Mouse (Mus musculus): ENCODE data around the gene Lage3. TPM values are rescaled to one million over a fixed set of nuclear protein-coding genes. Genes with fewer than 3 reads are reported as not detected.
A peak's percentile ranks its signal among the peaks of the same experiment; 100 is the strongest.

Gene Lage3
- polyA plus RNA-seq (2012; rRNA removed) (51.9 and 55.2 TPM in 2 replicates), polyA plus RNA-seq (2014; fragmentation: Nextera tagmentation; extraction: Ambion mirVana) (56.1 and 57.5 TPM in 2 replicates)

- H3K9ac ChIP-seq (replicated peaks), result peak within 1 kb of the TSS; percentile 66
Measured at GRCm38 (mm10) chrX:74353467-74353770, at the start of gene Lage3. TSS of gene Lage3 (minus strand) at chrX:74353618.

GRCm38 (mm10) chrX:74400136-74400535, 46.7 kb upstream of the Lage3 start:
- H3K36me3 ChIP-seq (replicated peaks; ENCODE audit: control insufficient read depth, insufficient read depth, low read depth), result no peaks in the 10 kb centered on the region
- H3K4me3 ChIP-seq (ENCODE audit: insufficient read depth in 1 of 2, low read depth in 2 of 2, low read length in 2 of 2), result no peak overlapping the region
- DNase-seq (ENCODE audit: low read depth in 3 of 3, low spot score in 3 of 3) (no peak), ATAC-seq (ENCODE audit: insufficient read depth) (no peak)
- WGBS (ENCODE audit: insufficient replicate concordance), result 62% methylated on average over 3 of the region's 3 CpGs
- H3K27me3 ChIP-seq (ENCODE audit: control insufficient read depth, insufficient read depth, low read length), result no peaks in the 10 kb centered on the region
- H3K9ac ChIP-seq (replicated peaks), result no peak overlapping the region
- no peak overlapping the region for H3K4me2 ChIP-seq (ENCODE audit: low read depth)
- no peak for TF ChIP-seq CTCF (IDR thresholded peaks at IDR 0.05; ENCODE audit: low read depth)
- no peak for TF ChIP-seq EP300 (IDR thresholded peaks at IDR 0.05; ENCODE audit: low read depth)
- no peaks in the 10 kb centered on the region for H3K4me1 ChIP-seq (replicated peaks; ENCODE audit: control insufficient read depth in 2 of 2, insufficient read depth in 2 of 2, low read length in 1 of 2)
- H3K27ac ChIP-seq, result no peak overlapping the region
- H3K9me3 ChIP-seq (ENCODE audit: control insufficient read depth, low read length), result no peaks in the 10 kb centered on the region

More at GRCm38 (mm10) chrX:74353467-74353770, at the start of gene Lage3:
- H3K4me2 ChIP-seq (ENCODE audit: low read depth), result peak within 1 kb of the TSS; percentile 76
- DNase-seq (ENCODE audit: low read depth in 3 of 3, low spot score in 3 of 3) (peak; percentile 42 to 55 (median 50)), ATAC-seq (ENCODE audit: insufficient read depth) (peak; percentile 76)
- H3K9me3 ChIP-seq (ENCODE audit: control insufficient read depth, low read length), result no peaks in the 10 kb centered on the region
- H3K27ac ChIP-seq, result no peak within 1 kb of the TSS; the same call in 1 of the 2 replicates
- TF ChIP-seq CTCF (IDR thresholded peaks at IDR 0.05; ENCODE audit: low read depth) (no peak), EP300 (IDR thresholded peaks at IDR 0.05; ENCODE audit: low read depth) (no peak)
- peak within 1 kb of the TSS; percentile 60 to 84 for H3K4me3 ChIP-seq (ENCODE audit: insufficient read depth in 1 of 2, low read depth in 2 of 2, low read length in 2 of 2)
- no peaks in the 10 kb centered on the region for H3K36me3 ChIP-seq (replicated peaks; ENCODE audit: control insufficient read depth, insufficient read depth, low read depth)
- H3K4me1 ChIP-seq (replicated peaks; ENCODE audit: control insufficient read depth in 2 of 2, insufficient read depth in 2 of 2, low read length in 1 of 2), result peaks cover 0 to 4% of the 10 kb centered on the region in 2 experiments; a peak in 2 of 4 replicates
- H3K27me3 ChIP-seq (ENCODE audit: control insufficient read depth, insufficient read depth, low read length), result no peaks in the 10 kb centered on the region
- 15% methylated on average over 16 of the region's 22 CpGs for WGBS (ENCODE audit: insufficient replicate concordance)

DNA sequence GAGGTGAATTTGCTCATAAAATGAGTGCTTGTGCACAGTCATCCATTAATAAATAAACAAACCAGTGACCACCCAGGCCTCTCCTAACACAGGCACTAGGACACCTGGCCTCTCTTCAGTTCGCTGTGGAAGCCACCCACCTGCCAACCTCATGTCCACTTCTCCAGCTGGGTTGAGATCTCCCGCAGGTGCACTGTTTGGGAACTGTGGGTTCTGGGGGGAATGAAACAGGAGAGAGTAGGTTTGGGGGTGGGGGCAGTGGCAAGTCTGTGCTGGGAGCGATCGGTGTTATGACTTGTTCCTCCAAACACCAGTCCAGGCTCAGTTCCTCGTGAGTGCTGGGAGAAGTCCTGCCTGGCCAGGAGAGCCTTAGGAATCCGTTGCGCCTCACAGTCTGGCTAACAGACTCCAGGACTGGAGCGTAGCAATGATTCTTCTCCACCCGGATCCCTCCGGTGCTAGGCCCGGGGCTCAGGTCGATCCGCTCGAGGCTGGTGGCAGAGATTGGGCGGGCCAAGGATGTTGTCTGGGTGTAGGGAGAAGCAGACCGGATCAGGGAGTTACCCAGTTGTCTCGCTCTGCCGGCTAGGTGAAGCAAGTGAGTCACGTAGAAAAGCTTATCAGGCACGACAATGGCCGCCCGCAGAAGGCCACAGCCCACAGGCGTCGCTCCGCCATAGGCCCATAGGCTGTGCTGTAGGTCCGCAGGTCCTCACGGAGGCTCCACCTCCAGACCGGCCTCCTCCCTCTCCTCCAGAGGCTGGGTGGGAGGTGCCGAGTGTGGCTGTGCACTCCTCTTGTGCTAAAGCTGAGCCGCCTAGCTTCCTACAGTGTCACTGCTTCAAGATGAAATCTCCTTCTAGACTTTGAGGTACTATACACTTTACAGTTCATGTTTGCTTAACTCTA, 39.4 kb upstream of the Lage3 start, which contains the start of the genes Fam3a and Ikbkg:
Gene Fam3a (minus strand): TSS at position 738 of the 909 bp plus-strand sequence.
Gene Ikbkg (plus strand): TSS at position 756 of the 909 bp plus-strand sequence.
- ATAC-seq (ENCODE audit: insufficient read depth) (peak; percentile 100), DNase-seq (ENCODE audit: low read depth in 3 of 3, low spot score in 3 of 3) (peak; percentile 81 to 86 (median 82))
- H3K4me2 ChIP-seq (ENCODE audit: low read depth), result peak within 1 kb of the TSS; percentile 65
- peak within 1 kb of the TSS; percentile 79 for H3K9ac ChIP-seq (replicated peaks)
- no peaks in the 10 kb centered on the region for H3K36me3 ChIP-seq (replicated peaks; ENCODE audit: control insufficient read depth, insufficient read depth, low read depth)
- WGBS (ENCODE audit: insufficient replicate concordance), result 15% methylated on average over 30 of the region's 30 CpGs
- peaks cover 7 to 15% of the 10 kb centered on the region in 2 experiments; a peak in 3 of 4 replicates for H3K4me1 ChIP-seq (replicated peaks; ENCODE audit: control insufficient read depth in 2 of 2, insufficient read depth in 2 of 2, low read length in 1 of 2)
- peak within 1 kb of the TSS; percentile 83 for H3K27ac ChIP-seq
- H3K27me3 ChIP-seq (ENCODE audit: control insufficient read depth, insufficient read depth, low read length), result no peaks in the 10 kb centered on the region
- no peaks in the 10 kb centered on the region for H3K9me3 ChIP-seq (ENCODE audit: control insufficient read depth, low read length)
- TF ChIP-seq CTCF (IDR thresholded peaks at IDR 0.05; ENCODE audit: low read depth), result peak; percentile 87
- TF ChIP-seq EP300 (IDR thresholded peaks at IDR 0.05; ENCODE audit: low read depth), result peak; percentile 49
- H3K4me3 ChIP-seq (ENCODE audit: insufficient read depth in 1 of 2, low read depth in 2 of 2, low read length in 2 of 2), result peak within 1 kb of the TSS; percentile 58 to 74

DNA sequence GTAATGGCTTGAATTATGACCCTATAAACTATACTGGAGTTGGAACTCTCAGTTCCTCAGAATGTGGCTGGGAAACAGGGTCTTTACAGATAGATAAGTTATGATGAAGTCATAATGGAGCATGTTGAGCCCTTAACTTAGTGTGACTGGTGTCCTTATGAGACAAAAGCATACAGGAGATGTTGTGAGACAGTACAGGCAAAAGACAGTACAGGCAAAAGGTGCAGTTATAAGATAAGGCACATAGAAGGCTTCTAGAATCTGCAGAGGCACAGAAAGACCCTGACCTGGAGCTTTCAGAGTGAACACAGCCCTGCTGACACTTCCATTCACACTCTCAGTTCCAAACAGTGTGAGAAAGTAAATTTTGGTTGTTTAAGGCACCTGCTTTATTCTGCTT, 34.7 kb upstream of the Lage3 start:
- H3K4me2 ChIP-seq (ENCODE audit: low read depth), result no peak overlapping the region
- no peak overlapping the region for H3K4me3 ChIP-seq (ENCODE audit: insufficient read depth in 1 of 2, low read depth in 2 of 2, low read length in 2 of 2)
- DNase-seq (ENCODE audit: low read depth in 3 of 3, low spot score in 3 of 3), result peak in 1 of 3 experiments; percentile 31
- H3K27ac ChIP-seq, result peak overlapping the region; percentile 46
- H3K27me3 ChIP-seq (ENCODE audit: control insufficient read depth, insufficient read depth, low read length), result no peaks in the 10 kb centered on the region
- ATAC-seq (ENCODE audit: insufficient read depth), result peak; percentile 25; the same call in 1 of the 2 replicates
- no peak overlapping the region for H3K9ac ChIP-seq (replicated peaks)
- no peaks in the 10 kb centered on the region for H3K9me3 ChIP-seq (ENCODE audit: control insufficient read depth, low read length)
- TF ChIP-seq EP300 (IDR thresholded peaks at IDR 0.05; ENCODE audit: low read depth), result peak; percentile 70
- no peak for TF ChIP-seq CTCF (IDR thresholded peaks at IDR 0.05; ENCODE audit: low read depth)
- H3K36me3 ChIP-seq (replicated peaks; ENCODE audit: control insufficient read depth, insufficient read depth, low read depth), result no peaks in the 10 kb centered on the region
- peaks cover 15 to 33% of the 10 kb centered on the region in 2 experiments; a peak in 3 of 4 replicates for H3K4me1 ChIP-seq (replicated peaks; ENCODE audit: control insufficient read depth in 2 of 2, insufficient read depth in 2 of 2, low read length in 1 of 2)

DNA sequence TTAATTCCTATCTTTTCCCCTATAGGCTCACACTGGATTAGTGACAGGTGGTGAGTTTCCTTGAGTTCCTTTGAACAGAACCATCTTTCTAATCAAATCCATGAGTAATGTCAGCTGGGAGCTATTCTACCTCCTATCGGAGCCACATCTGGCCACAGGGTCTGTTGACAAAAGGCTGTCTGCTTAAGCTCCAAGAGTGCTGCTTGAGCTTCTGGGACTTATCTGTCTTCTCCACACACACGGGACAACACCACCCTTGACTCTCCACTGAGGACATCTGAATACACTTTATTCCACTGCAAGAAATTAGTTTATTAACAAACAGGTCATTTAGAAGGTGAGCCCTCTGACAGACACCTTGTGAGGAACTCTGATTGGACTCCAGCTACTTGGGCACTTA, 31.0 kb upstream of the Lage3 start:
- Histone ChIP-seq H3K9ac (replicated peaks) (no peak overlapping the region), H3K27ac (no peak overlapping the region)

More for the DNA sequence above, 31.0 kb upstream of the Lage3 start:
- TF ChIP-seq EP300 (IDR thresholded peaks at IDR 0.05; ENCODE audit: low read depth), result peak; percentile 69
- no peak for TF ChIP-seq CTCF (IDR thresholded peaks at IDR 0.05; ENCODE audit: low read depth)
- peak; percentile 86 for ATAC-seq (ENCODE audit: insufficient read depth)
- peak in 2 of 3 experiments; percentile 35 to 39 for DNase-seq (ENCODE audit: low read depth in 3 of 3, low spot score in 3 of 3)
- Histone ChIP-seq H3K4me2 (ENCODE audit: low read depth) (no peak overlapping the region), H3K4me1 (replicated peaks; ENCODE audit: control insufficient read depth in 2 of 2, insufficient read depth in 2 of 2, low read length in 1 of 2) (peaks cover 11 to 29% of the 10 kb centered on the region in 2 experiments; a peak in 3 of 4 replicates), H3K9me3 (ENCODE audit: control insufficient read depth, low read length) (no peaks in the 10 kb centered on the region), H3K27me3 (ENCODE audit: control insufficient read depth, insufficient read depth, low read length) (no peaks in the 10 kb centered on the region), H3K4me3 (ENCODE audit: insufficient read depth in 1 of 2, low read depth in 2 of 2, low read length in 2 of 2) (no peak overlapping the region), H3K36me3 (replicated peaks; ENCODE audit: control insufficient read depth, insufficient read depth, low read depth) (no peaks in the 10 kb centered on the region)
- WGBS (ENCODE audit: insufficient replicate concordance), result 30% methylated on average over 2 of the region's 2 CpGs
